Mouse (Mus musculus) liver, embryonic 15.5 days (tissue): ENCODE results near the gene Esp38. TPM values are rescaled to one million over a fixed set of nuclear protein-coding genes. Genes with fewer than 3 reads are reported as not detected.
"Not testable (repeated sequence)": the region's sequence is repeated elsewhere in the genome, so short reads cannot be mapped to it uniquely, and the experiment has no call there.

Experiments
- ATAC-seq: fragments of 200-750 bp; cut with Nextera tagmentation; 2 replicates; pipeline ENCODE4 v1.8.0; 2017; ENCODE audit warnings: moderate number of reproducible peaks, mild to moderate bottlenecking, moderate library complexity; ENCODE audit not compliant: insufficient read depth
- H3K27ac ChIP-seq: fragments of 300-500 bp; sonication (generic); replicated peaks from 2 replicates; pipeline ENCODE4 v1.5.1; 2015; ENCODE audit warnings: mild to moderate bottlenecking, inconsistent platforms
- H3K27me3 ChIP-seq: fragments of 300-500 bp; sonication (generic); 2 replicates; pipeline ENCODE4 v1.6.1; 2015; ENCODE audit warnings: mild to moderate bottlenecking, inconsistent platforms
- H3K36me3 ChIP-seq: fragments of 300-500 bp; sonication (generic); replicated peaks from 2 replicates; pipeline ENCODE4 v1.6.1; 2015; ENCODE audit warnings: moderate library complexity, mild to moderate bottlenecking, inconsistent platforms
- H3K4me1 ChIP-seq: fragments of 300-500 bp; sonication (generic); replicated peaks from 2 replicates; pipeline ENCODE4 v1.6.1; 2015; ENCODE audit warnings: inconsistent platforms
- H3K4me2 ChIP-seq: fragments of 300-500 bp; sonication (generic); 2 replicates; pipeline ENCODE4 v1.6.1; 2015; ENCODE audit warnings: moderate library complexity, mild to moderate bottlenecking, inconsistent platforms
- H3K4me3 ChIP-seq: fragments of 300-500 bp; sonication (generic); replicated peaks from 2 replicates; pipeline ENCODE4 v1.5.1; 2015; ENCODE audit warnings: mild to moderate bottlenecking, inconsistent platforms
- H3K9ac ChIP-seq: fragments of 300-500 bp; sonication (generic); 2 replicates; pipeline ENCODE4 v1.6.1; 2015; ENCODE audit warnings: moderate library complexity, mild to moderate bottlenecking, inconsistent platforms
- H3K9me3 ChIP-seq: fragments of 300-500 bp; sonication (generic); replicated peaks from 2 replicates; pipeline ENCODE4 v1.6.1; 2016; ENCODE audit warnings: inconsistent platforms
- WGBS: fragments of 180-500 bp; shearing (Covaris S2); methylation state at CpG from one replicate; pipeline ENCODE4 v1.1.7; 2015; ENCODE audit warnings: mixed read lengths; ENCODE audit not compliant: insufficient replicate concordance; 5-methylcytosine and 5-hydroxymethylcytosine counted together
- polyA plus RNA-seq: library from polyadenylated mRNA; unstranded; fragments of >200 nt; fragmentation: Nextera tagmentation; extraction: Ambion mirVana; gene quantifications from 2 replicates; pipeline ENCODE4 v1.2.1, GENCODE M21; 2015

Gene Esp38
- polyA plus RNA-seq: not detected in 2 replicates

- Histone ChIP-seq H3K4me1 (no peaks in the 10 kb centered on the region), H3K27me3 (no peaks in the 10 kb centered on the region), H3K36me3 (no peaks in the 10 kb centered on the region), H3K27ac (no peak within 1 kb of the TSS), H3K9me3 (no peaks in the 10 kb centered on the region), H3K9ac (no peak within 1 kb of the TSS), H3K4me3 (no peak within 1 kb of the TSS), H3K4me2 (no peak within 1 kb of the TSS)
- WGBS: 43% methylated on average over 3 of the region's 3 CpGs
- ATAC-seq: no peak
Observed at GRCm38 (mm10) chr17:39950220-39950619, at the start of gene Esp38. TSS of gene Esp38 (plus strand) at chr17:39950520.

GRCm38 (mm10) chr17:39902928-39903545 lies 47.3 kb upstream of the Esp38 start:
- WGBS: 46% methylated on average over 8 of the region's 8 CpGs
- H3K27ac ChIP-seq, ATAC-seq: not testable (repeated sequence)

More at GRCm38 (mm10) chr17:39902928-39903545, 47.3 kb upstream of the Esp38 start:
- not testable (repeated sequence) for H3K4me1 ChIP-seq, H3K36me3 ChIP-seq, H3K9me3 ChIP-seq, H3K4me2 ChIP-seq, H3K27me3 ChIP-seq, H3K4me3 ChIP-seq, H3K9ac ChIP-seq

Other genes starting within 250 kb of the Esp38 start
- gene AC192777.2, start 144.9 kb downstream of the Esp38 start, polyA plus RNA-seq: not detected in 2 replicates